Mouse (Mus musculus): Measurements from ENCODE around the gene Ankrd2.

DNA sequence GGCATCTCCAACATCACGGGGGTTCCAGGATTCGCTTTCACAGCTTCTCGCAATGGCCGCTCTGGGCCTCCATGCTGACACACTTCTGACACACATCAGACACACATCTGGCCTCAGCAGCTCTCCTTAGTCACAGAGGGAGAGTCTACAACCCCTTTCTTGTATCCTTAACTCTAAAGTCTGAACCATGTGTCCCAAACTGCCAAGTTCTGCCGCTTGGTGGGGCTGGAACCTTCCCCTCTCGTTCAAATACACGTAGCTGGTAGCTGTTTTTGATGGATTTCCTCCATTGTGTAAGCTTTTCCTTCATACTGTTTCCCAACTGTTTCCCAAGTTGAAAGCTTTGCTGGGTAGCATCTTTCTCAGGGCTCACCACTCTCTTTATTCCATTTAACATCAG lies 35.4 kb downstream of the Ankrd2 start:
- TF ChIP-seq POLR2A (IDR thresholded peaks at IDR 0.05; ENCODE audit: borderline replicate concordance, extremely low read depth, insufficient read depth, insufficient read length, poor library complexity, severe bottlenecking) (no peak), CTCF (IDR thresholded peaks at IDR 0.05; ENCODE audit: borderline replicate concordance, extremely low read depth, insufficient read depth, insufficient read length) (no peak; the same call in 1 of the 2 replicates)

All from brain, embryonic 14.5 days (tissue).